Mouse (Mus musculus) MEL (cell line): ENCODE results near the gene Kcnt1. TPM values are rescaled to one million over a fixed set of nuclear protein-coding genes. Genes with fewer than 3 reads are reported as not detected.

Experiments
- DNase-seq: peaks from one replicate; pipeline ENCODE4 v3.0.0; 2011; ENCODE audit warnings: low read depth, low spot score
- H3K27ac ChIP-seq: 2 replicates; pipeline ENCODE4 v1.5.1; 2012; ENCODE audit warnings: low read depth, mild to moderate bottlenecking, control low read depth, low read length, moderate library complexity; ENCODE audit not compliant: control insufficient read depth
- H3K27me3 ChIP-seq, 2 experiments: fragments of 150-350 bp in 1 of 2; sonication (generic) in 1 of 2; 2 replicates each; pipeline ENCODE4 v1.6.1; 2012; ENCODE audit warnings: low read length in 2 of 2, mild to moderate bottlenecking in 2 of 2, improper control_type of control experiment in 1 of 2, moderate library complexity in 1 of 2; ENCODE audit not compliant: insufficient read depth in 2 of 2, control insufficient read depth in 1 of 2
- H3K36me3 ChIP-seq, 2 experiments: 2 replicates each; pipeline ENCODE4 v1.6.1; 2012 to 2014; ENCODE audit warnings: low read length in 2 of 2, improper control_type of control experiment in 1 of 2, inconsistent platforms in 1 of 2, mild to moderate bottlenecking in 1 of 2; ENCODE audit not compliant: insufficient read depth in 2 of 2, control insufficient read depth in 1 of 2
- H3K4me1 ChIP-seq, 2 experiments: fragments of 150-350 bp in 1 of 2; sonication (generic) in 1 of 2; 2 replicates each; pipeline ENCODE4 v1.6.1; 2012; ENCODE audit warnings: low read length in 2 of 2, improper control_type of control experiment in 1 of 2, mild to moderate bottlenecking in 1 of 2; ENCODE audit not compliant: insufficient read depth in 2 of 2, control insufficient read depth in 1 of 2
- H3K4me3 ChIP-seq, 2 experiments: fragments of 150-350 bp in 1 of 2; sonication (generic) in 1 of 2; 2 replicates each; pipeline ENCODE4 v1.5.1; 2012; ENCODE audit warnings: low read depth in 2 of 2, low read length in 2 of 2, mild to moderate bottlenecking in 2 of 2, moderate library complexity in 2 of 2, control low read depth in 1 of 2, improper control_type of control experiment in 1 of 2; ENCODE audit not compliant: control insufficient read depth in 1 of 2, insufficient read depth in 1 of 2
- H3K79me2 ChIP-seq: 2 replicates; pipeline ENCODE4 v1.6.1; 2012; ENCODE audit warnings: mild to moderate bottlenecking, low read length, moderate library complexity; ENCODE audit not compliant: control insufficient read depth, poor library complexity, insufficient read depth
- H3K9ac ChIP-seq: 2 replicates; pipeline ENCODE4 v1.6.1; 2012; ENCODE audit warnings: low read depth, mild to moderate bottlenecking, control low read depth, low read length, moderate library complexity; ENCODE audit not compliant: control insufficient read depth, poor library complexity, severe bottlenecking
- H3K9me3 ChIP-seq: fragments of 150-350 bp; sonication (generic); replicated peaks from 2 replicates; pipeline ENCODE4 v1.6.1; 2012; ENCODE audit warnings: mild to moderate bottlenecking, low read length, improper control_type of control experiment, moderate library complexity; ENCODE audit not compliant: insufficient read depth
- CHD1 ChIP-seq: IDR thresholded peaks from 2 replicates; pipeline ENCODE4 v1.6.1; 2012; ENCODE audit warnings: low read depth, mild to moderate bottlenecking, inconsistent platforms, low read length, improper control_type of control experiment
- CHD2 ChIP-seq: IDR thresholded peaks from 2 replicates; pipeline ENCODE4 v1.6.1; 2011; ENCODE audit warnings: low read length, improper control_type of control experiment
- CTCF ChIP-seq, 3 experiments: IDR thresholded peaks in 2 of 3; conservative IDR thresholded peaks in 1 of 3; 2 replicates each; pipeline ENCODE4 v1.5.1; 2011 to 2012; ENCODE audit warnings: low read length in 3 of 3, low read depth in 2 of 3, mild to moderate bottlenecking in 2 of 3, improper control_type of control experiment in 1 of 3, inconsistent platforms in 1 of 3, mixed read lengths in 1 of 3, moderate library complexity in 1 of 3; ENCODE audit not compliant: control insufficient read depth in 1 of 3, insufficient read depth in 1 of 3, poor library complexity in 1 of 3, severe bottlenecking in 1 of 3
- ELF1 ChIP-seq: IDR thresholded peaks from 2 replicates; pipeline ENCODE4 v1.6.1; 2014; ENCODE audit warnings: low read depth, mild to moderate bottlenecking, inconsistent platforms, low read length, improper control_type of control experiment, moderate library complexity
- EP300 ChIP-seq, 2 experiments: IDR thresholded peaks; 2 replicates each; pipeline ENCODE4 v1.6.1; 2011; ENCODE audit warnings: improper control_type of control experiment in 2 of 2, low read length in 2 of 2, low read depth in 1 of 2, mild to moderate bottlenecking in 1 of 2
- GATA1 ChIP-seq: IDR thresholded peaks from 2 replicates; pipeline ENCODE4 v1.6.1; 2011; ENCODE audit warnings: low read depth, low read length, improper control_type of control experiment
- JUND ChIP-seq: IDR thresholded peaks from 2 replicates; pipeline ENCODE4 v1.6.1; 2011; ENCODE audit warnings: low read depth, mild to moderate bottlenecking, improper control_type of control experiment, low read length
- KAT2A ChIP-seq: conservative IDR thresholded peaks from 2 replicates; pipeline ENCODE4 v1.6.1; 2012; ENCODE audit warnings: low read depth, low read length, improper control_type of control experiment, inconsistent platforms
- MAZ ChIP-seq: IDR thresholded peaks from 2 replicates; pipeline ENCODE4 v1.6.1; 2012; ENCODE audit warnings: low read depth, mild to moderate bottlenecking, inconsistent platforms, low read length, improper control_type of control experiment
- MXI1 ChIP-seq: IDR thresholded peaks from 2 replicates; pipeline ENCODE4 v1.6.1; 2011; ENCODE audit warnings: mild to moderate bottlenecking, low read depth, low read length, improper control_type of control experiment
- NELFE ChIP-seq: IDR thresholded peaks from 2 replicates; pipeline ENCODE4 v1.6.1; 2011; ENCODE audit warnings: low read depth, low read length, improper control_type of control experiment
- POLR2AphosphoS5 ChIP-seq: IDR thresholded peaks from 2 replicates; pipeline ENCODE4 v1.6.1; 2012; ENCODE audit warnings: low read depth, borderline replicate concordance, mild to moderate bottlenecking, inconsistent platforms, low read length, moderate library complexity, mixed read lengths
- RAD21 ChIP-seq: IDR thresholded peaks from 2 replicates; pipeline ENCODE4 v1.6.1; 2011; ENCODE audit warnings: mild to moderate bottlenecking, low read depth, low read length, improper control_type of control experiment
- RCOR1 ChIP-seq: IDR thresholded peaks from 2 replicates; pipeline ENCODE4 v1.6.1; 2012; ENCODE audit warnings: low read depth, mild to moderate bottlenecking, inconsistent platforms, low read length, improper control_type of control experiment
- SIN3A ChIP-seq: IDR thresholded peaks from 2 replicates; pipeline ENCODE4 v1.6.1; 2012; ENCODE audit warnings: low read length, improper control_type of control experiment, inconsistent platforms
- SMC3 ChIP-seq: IDR thresholded peaks from 2 replicates; pipeline ENCODE4 v1.6.1; 2011; ENCODE audit warnings: low read depth, low read length, improper control_type of control experiment
- TAL1 ChIP-seq: IDR thresholded peaks from 2 replicates; pipeline ENCODE4 v1.6.1; 2012; ENCODE audit warnings: mild to moderate bottlenecking, inconsistent platforms, low read length, moderate library complexity, mixed read lengths
- UBTF ChIP-seq: IDR thresholded peaks from 2 replicates; pipeline ENCODE4 v1.6.1; 2012; ENCODE audit warnings: low read depth, mild to moderate bottlenecking, inconsistent platforms, low read length, improper control_type of control experiment, moderate library complexity, borderline replicate concordance; ENCODE audit not compliant: insufficient read depth
- USF1 ChIP-seq: IDR thresholded peaks from 2 replicates; pipeline ENCODE4 v1.6.1; 2014; ENCODE audit warnings: low read depth, mild to moderate bottlenecking, inconsistent platforms, low read length, improper control_type of control experiment, moderate library complexity
- ZC3H11A ChIP-seq: IDR thresholded peaks from 2 replicates; pipeline ENCODE4 v1.6.1; 2012; ENCODE audit warnings: low read depth, mild to moderate bottlenecking, inconsistent platforms, low read length, improper control_type of control experiment
- ZMIZ1 ChIP-seq: IDR thresholded peaks from 2 replicates; pipeline ENCODE4 v1.6.1; 2012; ENCODE audit warnings: low read depth, mild to moderate bottlenecking, inconsistent platforms, low read length, improper control_type of control experiment, moderate library complexity
- ZNF384 ChIP-seq: IDR thresholded peaks from 2 replicates; pipeline ENCODE4 v1.6.1; 2012; ENCODE audit warnings: low read depth, mild to moderate bottlenecking, inconsistent platforms, low read length, improper control_type of control experiment
- polyA plus RNA-seq, 2 experiments: library from polyadenylated mRNA; stranded (reverse) in 1 of 2; unstranded in 1 of 2; fragments of >175 nt in 1 of 2; fragments of >200 nt in 1 of 2; gene quantifications; 2 replicates each; pipeline versions ENCODE4 v1.2.1 to v1.2.4; 2012; ENCODE audit warnings: low replicate concordance in 2 of 2, low read depth in 1 of 2; ENCODE audit not compliant: insufficient read length in 2 of 2, insufficient read depth in 1 of 2, missing spikeins in 1 of 2
- total RNA-seq: library from RNA; depleted of rRNA; stranded (reverse); fragments of 300-350 nt; gene quantifications from 2 replicates; pipeline ENCODE4 v1.2.3, GENCODE M21; 2012

Gene Kcnt1
- total and polyA plus RNA-seq, 3 experiments, result not detected

DNA sequence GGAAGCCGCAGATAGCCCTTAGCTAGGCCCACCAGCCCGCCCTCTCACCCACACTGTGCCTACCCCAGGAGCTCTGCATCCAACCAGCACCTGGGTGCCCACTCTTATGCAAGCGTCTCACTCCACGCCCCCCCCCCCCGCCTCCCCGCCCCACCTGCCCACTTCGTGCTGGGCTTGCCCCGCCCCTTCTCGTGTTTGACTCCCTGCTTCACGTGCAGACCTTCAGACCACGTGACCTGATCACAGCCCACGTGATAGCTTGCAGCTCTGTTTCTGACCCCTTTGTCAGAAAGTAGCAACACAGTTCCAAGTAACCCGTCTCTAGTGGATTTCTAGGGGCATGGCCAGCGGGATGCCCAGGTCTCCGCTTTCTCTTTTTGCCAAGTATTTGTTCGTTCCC, 16.3 kb upstream of the Kcnt1 start, which contains the start of gene Sohlh1:
Gene Sohlh1 (minus strand): TSS at position 23 of the 400 bp plus-strand sequence.
- Histone ChIP-seq H3K79me2 (no peaks in the 10 kb centered on the region), H3K36me3 (no peaks in the 10 kb centered on the region), H3K27me3 (no peaks in the 10 kb centered on the region; a peak in 1 of 4 replicates), H3K4me1 (no peaks in the 10 kb centered on the region)
- DNase-seq, result no peak
- no peak for TF ChIP-seq CHD1
- TF ChIP-seq JUND, result no peak
- TF ChIP-seq USF1, result 0 out of 2 replicates have a peak, but pooled peaks have one; percentile 24
- no peak for TF ChIP-seq TAL1
- TF ChIP-seq UBTF, result no peak
- TF ChIP-seq CHD2, result no peak
- TF ChIP-seq GATA1, result no peak
- no peak for TF ChIP-seq ZMIZ1
- TF ChIP-seq, all 39 proteins: peak for 1
- Histone ChIP-seq H3K4me3 (no peak within 1 kb of the TSS), H3K9ac (no peak within 1 kb of the TSS), H3K27ac (no peak within 1 kb of the TSS), H3K9me3 (no peaks in the 10 kb centered on the region)

DNA sequence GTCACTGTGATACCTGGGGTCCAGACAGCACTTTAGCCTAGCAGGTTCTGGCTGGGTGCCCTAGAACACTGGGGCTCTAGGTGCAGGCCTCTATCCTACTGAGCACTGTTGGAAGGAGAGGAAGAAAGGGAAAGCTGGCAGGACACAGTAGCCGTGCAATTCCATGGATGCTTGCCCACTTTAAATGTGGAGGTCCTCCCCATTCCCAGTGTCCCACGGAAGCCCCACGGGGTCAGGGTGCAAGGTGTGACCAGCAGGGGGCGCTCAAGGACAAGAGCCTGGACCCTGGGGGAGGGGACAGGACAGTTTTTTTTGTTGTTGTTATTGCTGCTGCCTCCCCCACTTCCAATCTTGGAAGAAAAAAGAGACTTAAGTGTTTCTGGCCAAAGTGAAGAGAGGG, 13.2 kb upstream of the Kcnt1 start:
- H3K79me2 ChIP-seq, result no peaks in the 10 kb centered on the region
- H3K4me3 ChIP-seq, result no peak overlapping the region
- no peaks in the 10 kb centered on the region; a peak in 1 of 4 replicates for H3K27me3 ChIP-seq
- H3K9ac ChIP-seq, result no peak overlapping the region
- no peaks in the 10 kb centered on the region for H3K4me1 ChIP-seq
- H3K36me3 ChIP-seq, result no peaks in the 10 kb centered on the region
- no peaks in the 10 kb centered on the region for H3K9me3 ChIP-seq
- DNase-seq, result peak; percentile 24
- no peak overlapping the region for H3K27ac ChIP-seq
- TF ChIP-seq RAD21, result peak; percentile 61
- peak; percentile 58 for TF ChIP-seq SMC3
- peak; percentile 31; the same call in 1 of the 2 replicates for TF ChIP-seq MAZ
- no peak for TF ChIP-seq CHD1
- no peak for TF ChIP-seq POLR2AphosphoS5
- peak; percentile 58 for TF ChIP-seq ZNF384
- TF ChIP-seq ZC3H11A, result 0 out of 2 replicates have a peak, but pooled peaks have one; percentile 23
- TF ChIP-seq CTCF (IDR thresholded peaks at IDR 0.05 in 2 of 3, conservative IDR thresholded peaks at IDR 0.05 in 1 of 3; ENCODE audit: control insufficient read depth in 1 of 3, insufficient read depth in 1 of 3, low read depth in 2 of 3, low read length in 3 of 3, poor library complexity in 1 of 3, severe bottlenecking in 1 of 3), result peak; percentile 63 to 96 (median 78)

DNA sequence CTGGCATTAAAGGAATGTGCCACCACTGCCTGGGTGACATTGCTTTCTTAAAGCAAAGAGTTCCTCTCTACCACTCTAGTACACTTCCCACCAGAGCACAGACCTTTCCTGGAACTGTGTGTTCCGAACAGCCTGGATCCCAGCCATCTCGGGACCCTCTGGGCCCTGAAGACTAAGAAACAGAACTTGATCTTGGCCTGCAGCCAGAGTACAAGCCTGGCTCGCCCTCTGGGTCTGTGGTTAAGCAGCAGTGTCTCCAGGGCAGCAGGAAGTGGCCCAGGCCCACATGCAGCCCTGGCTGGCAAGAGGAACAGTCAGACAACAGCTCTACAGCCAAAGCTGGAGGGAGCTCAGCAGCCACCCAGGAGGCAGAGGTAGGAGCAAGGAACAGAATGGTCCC, 10.9 kb upstream of the Kcnt1 start:
- DNase-seq, result peak; percentile 16
- Histone ChIP-seq H3K36me3 (no peaks in the 10 kb centered on the region), H3K4me1 (no peaks in the 10 kb centered on the region), H3K9ac (no peak overlapping the region), H3K27ac (no peak overlapping the region), H3K79me2 (no peaks in the 10 kb centered on the region), H3K27me3 (no peaks in the 10 kb centered on the region; a peak in 1 of 4 replicates), H3K9me3 (no peaks in the 10 kb centered on the region), H3K4me3 (no peak overlapping the region)
- no peak for TF ChIP-seq EP300 (IDR thresholded peaks at IDR 0.05; ENCODE audit: low read depth in 1 of 2, low read length in 2 of 2)
- no peak for TF ChIP-seq SIN3A
- no peak for TF ChIP-seq KAT2A
- TF ChIP-seq USF1, result no peak
- no peak for TF ChIP-seq MXI1
- TF ChIP-seq SMC3, result no peak
- no peak for TF ChIP-seq ELF1
- no peak for TF ChIP-seq CHD1
- TF ChIP-seq NELFE, result no peak
- TF ChIP-seq RCOR1, result no peak
- TF ChIP-seq ZMIZ1, result no peak
